Mouse (Mus musculus): ENCODE results near the gene Mipep. TPM values are rescaled to one million over a fixed set of nuclear protein-coding genes. Genes with fewer than 3 reads are reported as not detected.

The Mipep gene
- total and polyA plus RNA-seq, 3 experiments, result 19.1 to 26.4 TPM; not detected in 1

GRCm38 (mm10) chr14:60898086-60898667, 113.8 kb downstream of the Mipep start:
- DNase-seq (ENCODE audit: low read depth, low spot score), result no peak
- H3K79me2 ChIP-seq (ENCODE audit: control insufficient read depth, insufficient read depth, low read length, poor library complexity), result no peaks in the 10 kb centered on the region

DNA sequence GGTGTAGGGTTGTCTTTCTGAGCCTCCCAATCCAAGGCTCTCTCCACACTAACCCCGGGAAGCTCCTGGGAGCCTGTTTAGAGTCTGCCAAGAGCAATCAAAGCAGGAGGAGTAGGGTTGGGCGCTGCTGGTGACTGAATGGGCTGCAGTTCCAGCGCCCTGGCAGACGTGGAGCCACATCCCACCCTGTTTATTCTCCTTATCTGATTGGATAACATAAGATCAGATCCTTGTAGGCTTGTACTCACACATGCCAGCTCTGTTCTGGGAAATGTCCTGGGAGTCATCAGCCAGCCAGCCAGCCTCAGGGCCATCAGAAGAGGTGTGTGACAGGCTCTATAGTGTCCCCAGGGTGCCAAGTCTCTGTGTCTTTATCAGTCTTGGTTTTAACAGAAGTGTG, 120.1 kb downstream of the Mipep start:
- H3K36me3 ChIP-seq (ENCODE audit: control insufficient read depth in 1 of 2, insufficient read depth in 2 of 2, low read length in 2 of 2), result no peaks in the 10 kb centered on the region
- H3K4me1 ChIP-seq (ENCODE audit: control insufficient read depth in 1 of 2, insufficient read depth in 2 of 2, low read length in 2 of 2), result no peaks in the 10 kb centered on the region
- H3K4me3 ChIP-seq (ENCODE audit: control insufficient read depth in 1 of 2, insufficient read depth in 1 of 2, low read depth in 2 of 2, low read length in 2 of 2), result no peak overlapping the region
- no peaks in the 10 kb centered on the region for H3K27me3 ChIP-seq (ENCODE audit: control insufficient read depth in 1 of 2, insufficient read depth in 2 of 2, low read length in 2 of 2)
- TF ChIP-seq RAD21 (IDR thresholded peaks at IDR 0.05; ENCODE audit: low read depth, low read length) (no peak), CHD1 (IDR thresholded peaks at IDR 0.05; ENCODE audit: low read depth, low read length) (no peak), RCOR1 (IDR thresholded peaks at IDR 0.05; ENCODE audit: low read depth, low read length) (no peak)
- no peaks in the 10 kb centered on the region for H3K9me3 ChIP-seq (replicated peaks; ENCODE audit: insufficient read depth, low read length)
- DNase-seq (ENCODE audit: low read depth, low spot score), result no peak
- no peaks in the 10 kb centered on the region for H3K79me2 ChIP-seq (ENCODE audit: control insufficient read depth, insufficient read depth, low read length, poor library complexity)
- no peak overlapping the region for H3K27ac ChIP-seq (ENCODE audit: control insufficient read depth, low read depth, low read length)
- no peak overlapping the region for H3K9ac ChIP-seq (ENCODE audit: control insufficient read depth, low read depth, low read length, poor library complexity, severe bottlenecking)

More at GRCm38 (mm10) chr14:60898086-60898667, 113.8 kb downstream of the Mipep start:
- Histone ChIP-seq H3K4me1 (ENCODE audit: control insufficient read depth in 1 of 2, insufficient read depth in 2 of 2, low read length in 2 of 2) (no peaks in the 10 kb centered on the region), H3K9me3 (replicated peaks; ENCODE audit: insufficient read depth, low read length) (no peaks in the 10 kb centered on the region), H3K4me3 (ENCODE audit: control insufficient read depth in 1 of 2, insufficient read depth in 1 of 2, low read depth in 2 of 2, low read length in 2 of 2) (no peak overlapping the region), H3K27ac (ENCODE audit: control insufficient read depth, low read depth, low read length) (no peak overlapping the region), H3K27me3 (ENCODE audit: control insufficient read depth in 1 of 2, insufficient read depth in 2 of 2, low read length in 2 of 2) (no peaks in the 10 kb centered on the region), H3K9ac (ENCODE audit: control insufficient read depth, low read depth, low read length, poor library complexity, severe bottlenecking) (no peak overlapping the region), H3K36me3 (ENCODE audit: control insufficient read depth in 1 of 2, insufficient read depth in 2 of 2, low read length in 2 of 2) (no peaks in the 10 kb centered on the region)
- TF ChIP-seq GABPA (IDR thresholded peaks at IDR 0.05; ENCODE audit: low read depth, low read length) (no peak), POLR2A (IDR thresholded peaks at IDR 0.05; ENCODE audit: control insufficient read depth in 1 of 2, insufficient read depth in 1 of 2, low read depth in 1 of 2, low read length in 2 of 2, poor library complexity in 1 of 2) (no peak), TCF12 (IDR thresholded peaks at IDR 0.05; ENCODE audit: low read depth, low read length) (no peak), CHD1 (IDR thresholded peaks at IDR 0.05; ENCODE audit: low read depth, low read length) (no peak), KAT2A (conservative IDR thresholded peaks at IDR 0.05; ENCODE audit: low read depth, low read length) (no peak), CTCF (IDR thresholded peaks at IDR 0.05 in 2 of 3, conservative IDR thresholded peaks at IDR 0.05 in 1 of 3; ENCODE audit: control insufficient read depth in 1 of 3, insufficient read depth in 1 of 3, low read depth in 2 of 3, low read length in 3 of 3, poor library complexity in 1 of 3, severe bottlenecking in 1 of 3) (no peak), NELFE (IDR thresholded peaks at IDR 0.05; ENCODE audit: low read depth, low read length) (no peak), UBTF (IDR thresholded peaks at IDR 0.05; ENCODE audit: borderline replicate concordance, insufficient read depth, low read depth, low read length) (no peak), ZMIZ1 (IDR thresholded peaks at IDR 0.05; ENCODE audit: low read depth, low read length) (no peak)

DNA sequence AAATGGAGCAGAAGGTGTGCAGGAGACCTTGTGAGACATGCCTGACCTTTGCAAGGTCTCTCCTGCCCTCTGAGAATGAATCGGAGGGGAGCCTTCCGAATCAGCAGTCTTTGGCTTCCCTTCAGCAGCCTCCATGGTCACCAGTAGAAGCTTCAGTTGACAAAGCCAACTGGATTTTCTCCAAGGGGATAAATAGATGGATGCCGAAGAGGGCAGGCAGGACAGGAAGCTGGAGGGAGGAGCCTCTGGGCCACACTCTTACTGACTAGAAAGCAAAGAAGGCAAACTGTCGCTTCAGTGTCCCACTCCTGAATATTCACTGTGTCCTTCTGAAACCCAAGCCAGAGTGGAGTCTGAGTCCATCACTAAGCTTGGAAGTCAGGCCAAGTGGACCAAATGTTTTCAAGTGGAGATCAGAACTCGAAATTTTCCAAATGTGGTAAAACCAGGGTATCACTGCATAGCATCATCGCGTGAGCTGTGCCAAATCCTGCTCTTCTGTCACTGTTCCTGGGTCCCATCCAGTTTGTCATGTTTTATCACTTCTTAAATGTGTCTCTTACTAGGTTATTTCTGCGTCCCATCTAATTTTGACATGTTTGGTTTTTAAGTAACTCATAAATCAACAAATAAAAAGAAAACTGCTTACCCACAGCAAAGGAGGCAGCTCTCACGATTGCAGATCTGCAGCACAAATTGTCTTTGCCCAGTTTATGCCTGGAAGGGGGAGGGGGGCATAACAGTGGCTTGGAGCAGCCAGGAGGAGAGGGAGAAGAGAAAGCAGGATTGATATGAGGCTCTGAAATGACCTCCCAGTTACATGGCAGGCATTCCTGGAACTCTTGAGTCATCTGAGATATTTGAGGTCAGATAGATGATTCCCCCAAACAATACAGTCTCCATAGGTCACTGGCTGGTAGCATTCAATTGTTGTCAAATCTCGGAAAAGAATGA, 122.3 kb downstream of the Mipep start:
- no peaks in the 10 kb centered on the region for H3K4me1 ChIP-seq (ENCODE audit: control insufficient read depth in 1 of 2, insufficient read depth in 2 of 2, low read length in 2 of 2)
- H3K36me3 ChIP-seq (ENCODE audit: control insufficient read depth in 1 of 2, insufficient read depth in 2 of 2, low read length in 2 of 2), result no peaks in the 10 kb centered on the region
- TF ChIP-seq MAX (IDR thresholded peaks at IDR 0.05; ENCODE audit: low read length) (no peak), NELFE (IDR thresholded peaks at IDR 0.05; ENCODE audit: low read depth, low read length) (no peak), MAFK (IDR thresholded peaks at IDR 0.05; ENCODE audit: borderline replicate concordance, low read depth, low read length) (no peak), BHLHE40 (IDR thresholded peaks at IDR 0.05; ENCODE audit: borderline replicate concordance, low read depth, low read length) (no peak), ELF1 (IDR thresholded peaks at IDR 0.05; ENCODE audit: low read depth, low read length) (no peak), TCF12 (IDR thresholded peaks at IDR 0.05; ENCODE audit: low read depth, low read length) (no peak), EP300 (IDR thresholded peaks at IDR 0.05; ENCODE audit: low read depth in 1 of 2, low read length in 2 of 2) (no peak)

More for the DNA sequence above, 122.3 kb downstream of the Mipep start:
- no peaks in the 10 kb centered on the region for H3K9me3 ChIP-seq (replicated peaks; ENCODE audit: insufficient read depth, low read length)
- no peaks in the 10 kb centered on the region for H3K79me2 ChIP-seq (ENCODE audit: control insufficient read depth, insufficient read depth, low read length, poor library complexity)
- no peak overlapping the region for H3K27ac ChIP-seq (ENCODE audit: control insufficient read depth, low read depth, low read length)
- no peak overlapping the region for H3K9ac ChIP-seq (ENCODE audit: control insufficient read depth, low read depth, low read length, poor library complexity, severe bottlenecking)
- no peak overlapping the region for H3K4me3 ChIP-seq (ENCODE audit: control insufficient read depth in 1 of 2, insufficient read depth in 1 of 2, low read depth in 2 of 2, low read length in 2 of 2)
- no peaks in the 10 kb centered on the region for H3K27me3 ChIP-seq (ENCODE audit: control insufficient read depth in 1 of 2, insufficient read depth in 2 of 2, low read length in 2 of 2)
- DNase-seq (ENCODE audit: low read depth, low spot score), result no peak

Data from MEL (cell line).